Mouse (Mus musculus): ENCODE results near the gene 4930404N11Rik. TPM values are rescaled to one million over a fixed set of nuclear protein-coding genes. Genes with fewer than 3 reads are reported as not detected.
A peak's percentile ranks its signal among the peaks of the same experiment; 100 is the strongest.

The 4930404N11Rik gene
- polyA plus RNA-seq, 1 experiment from 2014 or later: 0.92 TPM

DNA sequence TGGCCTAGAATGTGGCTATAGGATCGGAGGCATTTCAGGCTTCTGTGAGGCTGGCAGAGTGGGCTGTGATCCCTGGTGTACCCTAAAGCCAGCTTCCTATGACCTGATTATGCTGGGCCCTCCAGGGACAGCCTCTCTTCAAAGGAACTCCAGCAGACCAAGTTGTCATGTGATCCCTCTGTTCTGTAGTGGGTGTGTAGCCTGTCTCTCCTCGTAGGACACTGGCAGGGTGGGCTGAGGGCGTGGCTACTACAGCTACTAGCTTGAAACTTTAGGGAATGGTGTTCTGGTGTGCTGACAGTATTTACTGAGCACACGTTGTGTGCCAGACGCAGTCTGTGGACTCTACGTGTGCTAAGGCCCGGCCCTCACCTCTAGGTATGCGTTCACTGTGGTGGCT is 4.9 kb downstream of the 4930404N11Rik start:
- no peak overlapping the region for H3K4me2 ChIP-seq (replicated peaks)
- H3K4me1 ChIP-seq: peaks cover 66% of the 10 kb centered on the region
- no peak overlapping the region for H3K9ac ChIP-seq (replicated peaks)
- H3K4me3 ChIP-seq: no peak overlapping the region
- no peak overlapping the region for H3K27ac ChIP-seq (replicated peaks)
- H3K36me3 ChIP-seq: no peaks in the 10 kb centered on the region
- WGBS: 78% methylated on average over 8 of the region's 8 CpGs
- peaks cover 56% of the 10 kb centered on the region for H3K27me3 ChIP-seq
- no peak for ATAC-seq (ENCODE audit: low FRiP score, low read depth)
- no peaks in the 10 kb centered on the region for H3K9me3 ChIP-seq

DNA sequence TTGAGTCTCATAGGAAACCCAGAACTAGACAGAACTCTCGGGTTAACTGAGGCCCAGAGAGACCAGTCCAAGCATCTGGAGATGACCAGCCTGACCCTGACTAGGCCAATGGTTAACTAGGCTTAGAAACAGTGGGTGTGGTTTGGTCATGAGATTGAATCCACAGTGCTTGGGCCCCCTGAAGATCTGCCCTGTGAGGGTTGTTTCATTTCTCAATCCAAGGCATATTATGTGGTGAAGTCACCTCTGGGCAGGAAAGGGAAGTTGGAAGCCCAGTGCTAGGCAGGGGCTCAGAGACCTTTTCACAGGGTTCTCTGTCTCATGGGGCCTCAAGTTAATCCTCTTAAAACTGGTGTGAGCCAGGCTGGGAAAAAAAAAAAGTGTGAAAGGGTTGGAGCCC is 6.8 kb downstream of the 4930404N11Rik start:
- Histone ChIP-seq H3K4me3 (no peak overlapping the region), H3K36me3 (no peaks in the 10 kb centered on the region), H3K9me3 (no peaks in the 10 kb centered on the region), H3K27me3 (peaks cover 51% of the 10 kb centered on the region), H3K4me2 (replicated peaks) (peak overlapping the region; percentile 99), H3K9ac (replicated peaks) (0 out of 2 replicates have a peak overlapping the region, but pooled peaks have one; percentile 15), H3K4me1 (peaks cover 48% of the 10 kb centered on the region), H3K27ac (replicated peaks) (no peak overlapping the region)
- no peak for ATAC-seq (ENCODE audit: low FRiP score, low read depth)
- WGBS: 56% methylated on average over 1 of the region's 1 CpGs

GRCm38 (mm10) chr10:81358209-81358608 is 7.4 kb downstream of the 4930404N11Rik start:
- H3K4me3 ChIP-seq: peak overlapping the region; percentile 71
- H3K27me3 ChIP-seq: peaks cover 45% of the 10 kb centered on the region
- ATAC-seq (ENCODE audit: low FRiP score, low read depth): no peak
- no peaks in the 10 kb centered on the region for H3K36me3 ChIP-seq
- H3K4me2 ChIP-seq (replicated peaks): peak overlapping the region; percentile 99
- H3K27ac ChIP-seq (replicated peaks): no peak overlapping the region; the same call in 1 of the 2 replicates
- H3K4me1 ChIP-seq: peaks cover 41% of the 10 kb centered on the region
- 22% methylated on average over 4 of the region's 4 CpGs for WGBS
- no peaks in the 10 kb centered on the region for H3K9me3 ChIP-seq
- peak overlapping the region; percentile 75 for H3K9ac ChIP-seq (replicated peaks)

GRCm38 (mm10) chr10:81356991-81357844 is 8.4 kb downstream of the 4930404N11Rik start, which contains the start of gene Mfsd12:
Mfsd12 (plus strand) TSS chr10:81357491.
- 2% methylated on average over 79 of the region's 79 CpGs for WGBS
- Histone ChIP-seq H3K27ac (replicated peaks) (no peak within 1 kb of the TSS; the same call in 1 of the 2 replicates), H3K4me2 (replicated peaks) (peak within 1 kb of the TSS; percentile 99), H3K36me3 (no peaks in the 10 kb centered on the region), H3K9me3 (no peaks in the 10 kb centered on the region), H3K4me1 (peaks cover 35% of the 10 kb centered on the region), H3K27me3 (peaks cover 37% of the 10 kb centered on the region), H3K4me3 (peak within 1 kb of the TSS; percentile 71), H3K9ac (replicated peaks) (peak within 1 kb of the TSS; percentile 75)
- ATAC-seq (ENCODE audit: low FRiP score, low read depth): peak; percentile 92

GRCm38 (mm10) chr10:81356352-81356990 is 9.1 kb downstream of the 4930404N11Rik start:
- Histone ChIP-seq H3K27me3 (peaks cover 37% of the 10 kb centered on the region), H3K4me2 (replicated peaks) (peak overlapping the region; percentile 99; the same call in 1 of the 2 replicates), H3K27ac (replicated peaks) (no peak overlapping the region), H3K9me3 (no peaks in the 10 kb centered on the region), H3K4me3 (peak overlapping the region; percentile 71; the same call in 1 of the 2 replicates), H3K9ac (replicated peaks) (no peak overlapping the region), H3K36me3 (no peaks in the 10 kb centered on the region), H3K4me1 (peaks cover 35% of the 10 kb centered on the region)
- no peak for ATAC-seq (ENCODE audit: low FRiP score, low read depth)
- WGBS: 58% methylated on average over 12 of the region's 12 CpGs

DNA sequence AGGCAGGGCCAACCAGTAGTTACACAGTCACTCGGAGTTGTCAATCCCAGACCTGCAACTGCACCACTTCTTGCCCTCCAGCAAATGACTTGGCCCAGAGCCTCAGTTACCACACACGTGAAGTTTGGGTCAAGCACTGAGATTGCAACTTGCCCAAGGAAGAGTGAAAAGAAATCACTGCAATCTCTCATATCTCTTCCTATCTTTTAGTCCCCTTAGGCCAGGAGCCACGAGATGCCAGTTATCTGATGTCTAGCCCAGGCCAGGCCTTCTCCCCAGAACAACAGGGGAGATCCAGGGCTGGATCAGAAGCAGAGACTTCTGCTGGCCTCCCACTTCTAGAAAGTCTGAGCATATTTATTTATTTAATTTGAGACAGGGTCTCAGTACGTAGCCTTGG is 10.1 kb downstream of the 4930404N11Rik start:
- no peak overlapping the region for H3K4me2 ChIP-seq (replicated peaks)
- no peak overlapping the region for H3K27ac ChIP-seq (replicated peaks)
- no peak overlapping the region; the same call in 1 of the 2 replicates for H3K9ac ChIP-seq (replicated peaks)
- ATAC-seq (ENCODE audit: low FRiP score, low read depth): no peak
- no peak overlapping the region for H3K4me3 ChIP-seq
- H3K9me3 ChIP-seq: no peaks in the 10 kb centered on the region
- WGBS: 88% methylated on average over 4 of the region's 4 CpGs
- H3K36me3 ChIP-seq: no peaks in the 10 kb centered on the region
- H3K4me1 ChIP-seq: peaks cover 32% of the 10 kb centered on the region
- H3K27me3 ChIP-seq: peaks cover 37% of the 10 kb centered on the region

DNA sequence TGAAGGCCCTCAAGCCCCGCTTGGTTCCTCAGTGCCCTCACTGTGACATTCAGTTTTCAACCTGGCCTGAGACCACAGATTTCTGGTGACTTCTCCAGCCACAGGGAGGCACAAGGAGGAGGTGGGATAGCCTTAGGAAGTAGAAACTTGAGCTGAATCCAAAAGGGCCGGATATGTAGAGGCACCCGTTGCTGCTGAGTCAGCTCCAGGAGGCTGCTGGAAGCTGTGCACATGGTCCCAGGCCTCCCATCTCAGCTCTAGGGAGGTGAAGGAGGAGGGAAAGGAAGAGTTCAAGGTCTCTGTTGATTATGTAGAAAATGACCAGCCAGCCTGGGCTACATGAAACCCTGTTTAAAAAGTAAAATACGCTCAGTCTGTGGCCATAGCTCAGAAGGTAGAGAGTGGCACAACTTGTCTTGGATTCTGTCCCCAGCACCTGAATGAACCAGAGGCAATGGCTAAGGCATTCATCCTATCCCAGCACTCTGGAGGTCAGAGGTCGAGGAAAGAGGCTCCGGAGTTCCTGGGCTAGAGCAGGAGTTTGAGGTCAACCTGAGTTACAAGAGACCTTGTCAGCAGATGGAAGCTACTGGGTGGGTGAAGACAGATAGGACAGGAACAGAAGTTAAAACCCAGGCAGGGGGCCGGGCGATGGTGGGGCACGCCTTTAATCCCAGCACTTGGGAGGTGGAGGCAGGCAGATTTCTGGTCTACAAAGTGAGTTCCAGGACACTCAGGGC is 10.7 kb downstream of the 4930404N11Rik start:
- Histone ChIP-seq H3K9ac (replicated peaks) (0 out of 2 replicates have a peak overlapping the region, but pooled peaks have one; percentile 20), H3K4me2 (replicated peaks) (no peak overlapping the region), H3K9me3 (no peaks in the 10 kb centered on the region), H3K27me3 (peaks cover 37% of the 10 kb centered on the region), H3K4me1 (peaks cover 26% of the 10 kb centered on the region), H3K36me3 (no peaks in the 10 kb centered on the region), H3K4me3 (no peak overlapping the region), H3K27ac (replicated peaks) (no peak overlapping the region)
- ATAC-seq (ENCODE audit: low FRiP score, low read depth): no peak
- WGBS: 68% methylated on average over 9 of the region's 9 CpGs

GRCm38 (mm10) chr10:81351678-81352291 is 13.8 kb downstream of the 4930404N11Rik start:
- H3K36me3 ChIP-seq: peaks cover 5% of the 10 kb centered on the region; the same call in 1 of the 2 replicates
- WGBS: 31% methylated on average over 9 of the region's 9 CpGs
- no peaks in the 10 kb centered on the region for H3K9me3 ChIP-seq
- peaks cover 39% of the 10 kb centered on the region for H3K27me3 ChIP-seq
- no peak overlapping the region for H3K27ac ChIP-seq (replicated peaks)
- no peak overlapping the region for H3K4me2 ChIP-seq (replicated peaks)
- ATAC-seq (ENCODE audit: low FRiP score, low read depth): no peak
- no peak overlapping the region for H3K9ac ChIP-seq (replicated peaks)
- peaks cover 20% of the 10 kb centered on the region for H3K4me1 ChIP-seq
- no peak overlapping the region for H3K4me3 ChIP-seq

- WGBS: under 1% methylated on average over 54 of the region's 54 CpGs
- peak; percentile 95 for ATAC-seq (ENCODE audit: low FRiP score, low read depth)
- Histone ChIP-seq H3K9me3 (no peaks in the 10 kb centered on the region), H3K4me2 (replicated peaks) (peak within 1 kb of the TSS; percentile 87), H3K9ac (replicated peaks) (peak within 1 kb of the TSS; percentile 70), H3K36me3 (peaks cover 12% of the 10 kb centered on the region), H3K27me3 (peaks cover 39% of the 10 kb centered on the region), H3K27ac (replicated peaks) (peak within 1 kb of the TSS; percentile 52), H3K4me3 (peak within 1 kb of the TSS; percentile 63), H3K4me1 (peaks cover 25% of the 10 kb centered on the region)
Observed at GRCm38 (mm10) chr10:81350351-81351063, 15.1 kb downstream of the 4930404N11Rik start, which contains the start of gene Hmg20b. Hmg20b (minus strand) TSS chr10:81350480.

DNA sequence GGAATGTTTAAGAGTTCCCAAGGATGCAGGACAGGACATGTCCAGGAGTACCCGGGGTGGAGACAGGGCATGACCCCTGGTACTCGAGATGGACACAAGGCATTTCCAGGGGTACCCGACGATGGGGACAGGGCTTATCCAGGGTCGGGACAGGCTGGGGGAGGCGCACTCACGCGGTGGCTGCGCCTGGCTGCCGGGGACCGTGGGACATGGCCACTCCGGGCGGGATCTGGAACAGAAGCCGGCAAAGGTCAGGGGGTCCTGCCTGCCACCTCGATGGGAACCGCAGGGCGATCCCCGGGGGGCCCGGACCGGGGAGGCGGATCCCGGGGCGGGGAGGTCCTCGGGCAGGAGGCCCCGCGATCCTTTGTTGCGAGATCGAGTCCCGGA is 15.7 kb downstream of the 4930404N11Rik start:
- Histone ChIP-seq H3K27ac (replicated peaks) (peak overlapping the region; percentile 25; the same call in 1 of the 2 replicates), H3K9ac (replicated peaks) (peak overlapping the region; percentile 70), H3K9me3 (no peaks in the 10 kb centered on the region), H3K36me3 (peaks cover 17% of the 10 kb centered on the region), H3K4me2 (replicated peaks) (peak overlapping the region; percentile 87), H3K4me3 (peak overlapping the region; percentile 63), H3K4me1 (peaks cover 25% of the 10 kb centered on the region), H3K27me3 (peaks cover 40% of the 10 kb centered on the region)
- under 1% methylated on average over 29 of the region's 29 CpGs for WGBS
- peak; percentile 21; the same call in 1 of the 2 replicates for ATAC-seq (ENCODE audit: low FRiP score, low read depth)
